Mouse (Mus musculus) lung, postnatal 10 days (tissue): ENCODE data around the gene Draxin.

Experiments
- DNase-seq: peaks from one replicate; pipeline ENCODE4 v3.0.0; 2021

The Draxin gene

GRCm38 (mm10) chr4:148114758-148115391 lies 15.6 kb downstream of the Draxin start:
- DNase-seq, result peak; percentile 91

- DNase-seq, result no peak
Measured at GRCm38 (mm10) chr4:148112519-148112918, 18.0 kb downstream of the Draxin start.

- no peak for DNase-seq
Measured at GRCm38 (mm10) chr4:148109215-148109614, 21.3 kb downstream of the Draxin start.

- no peak for DNase-seq
Measured at GRCm38 (mm10) chr4:148108565-148109100, 21.9 kb downstream of the Draxin start.

- DNase-seq, result peak; percentile 51
Measured at GRCm38 (mm10) chr4:148107621-148108291, 22.7 kb downstream of the Draxin start.

GRCm38 (mm10) chr4:148104146-148104545 lies 26.4 kb downstream of the Draxin start:
- no peak for DNase-seq

- peak; percentile 74 for DNase-seq
Measured at GRCm38 (mm10) chr4:148101801-148102527, 28.5 kb downstream of the Draxin start.

GRCm38 (mm10) chr4:148098666-148099065 lies 31.8 kb downstream of the Draxin start:
- DNase-seq, result no peak

GRCm38 (mm10) chr4:148097936-148098335 lies 32.6 kb downstream of the Draxin start:
- no peak for DNase-seq

- no peak for DNase-seq
Measured at GRCm38 (mm10) chr4:148095081-148095480, 35.4 kb downstream of the Draxin start.

- no peak for DNase-seq
Measured at GRCm38 (mm10) chr4:148094161-148094560, 36.3 kb downstream of the Draxin start.

- no peak for DNase-seq
Measured at GRCm38 (mm10) chr4:148092551-148093271, 37.8 kb downstream of the Draxin start.

- DNase-seq, result no peak
Measured at GRCm38 (mm10) chr4:148091181-148091580, 39.3 kb downstream of the Draxin start.

GRCm38 (mm10) chr4:148089166-148089565 lies 41.3 kb downstream of the Draxin start:
- DNase-seq, result no peak

- DNase-seq, result peak; percentile 97
Measured at GRCm38 (mm10) chr4:148087907-148088527, 42.5 kb downstream of the Draxin start, which contains the start of gene Agtrap. Gene Agtrap, minus strand, starts transcription at chr4:148088031.

- DNase-seq, result peak; percentile 55
Measured at GRCm38 (mm10) chr4:148087091-148087906, 43.2 kb downstream of the Draxin start.

GRCm38 (mm10) chr4:148085907-148086305 lies 44.6 kb downstream of the Draxin start:
- no peak for DNase-seq

- no peak for DNase-seq
Measured at GRCm38 (mm10) chr4:148085131-148085906, 45.2 kb downstream of the Draxin start.

- DNase-seq, result peak; percentile 79
Measured at GRCm38 (mm10) chr4:148084261-148084714, 46.2 kb downstream of the Draxin start.

- DNase-seq, result peak; percentile 70
Measured at GRCm38 (mm10) chr4:148083176-148083899, 47.2 kb downstream of the Draxin start.
